Mouse (Mus musculus) heart, embryonic 11.5 days (tissue): ENCODE measurements around the gene Lsamp. TPM values are rescaled to one million over a fixed set of nuclear protein-coding genes. Genes with fewer than 3 reads are reported as not detected.

Source experiments
- ATAC-seq: fragments of 200-750 bp; cut with Nextera tagmentation; replicated peaks from 2 replicates; pipeline ENCODE4 v1.8.0; 2017; ENCODE audit warnings: moderate library complexity; ENCODE audit not compliant: insufficient number of reproducible peaks, low FRiP score, low TSS enrichment
- H3K27ac ChIP-seq: fragments of 300-500 bp; sonication (generic); 2 replicates; pipeline ENCODE4 v1.5.1; 2014; ENCODE audit warnings: mild to moderate bottlenecking, low read depth, low read length
- H3K27me3 ChIP-seq: fragments of 300-500 bp; sonication (generic); 2 replicates; pipeline ENCODE4 v1.6.1; 2014; ENCODE audit warnings: mild to moderate bottlenecking, low read length, mixed read lengths; ENCODE audit not compliant: control insufficient read depth, insufficient read depth
- H3K36me3 ChIP-seq: fragments of 300-500 bp; sonication (generic); 2 replicates; pipeline ENCODE4 v1.6.1; 2014; ENCODE audit warnings: mild to moderate bottlenecking, low read length, moderate library complexity, mixed read lengths; ENCODE audit not compliant: control insufficient read depth, insufficient read depth
- H3K4me1 ChIP-seq: fragments of 300-500 bp; sonication (generic); 2 replicates; pipeline ENCODE4 v1.6.1; 2014; ENCODE audit warnings: low read length; ENCODE audit not compliant: control insufficient read depth, insufficient read depth
- H3K4me2 ChIP-seq: fragments of 300-500 bp; sonication (generic); 2 replicates; pipeline ENCODE4 v1.6.1; 2014; ENCODE audit warnings: mild to moderate bottlenecking, moderate library complexity
- H3K4me3 ChIP-seq: fragments of 300-500 bp; sonication (generic); 2 replicates; pipeline ENCODE4 v1.5.1; 2014; ENCODE audit warnings: low read depth, low read length
- H3K9ac ChIP-seq: fragments of 300-500 bp; sonication (generic); 2 replicates; pipeline ENCODE4 v1.6.1; 2014; ENCODE audit warnings: mild to moderate bottlenecking, low read depth, low read length, moderate library complexity
- H3K9me3 ChIP-seq: fragments of 300-500 bp; sonication (generic); replicated peaks from 2 replicates; pipeline ENCODE4 v1.6.1; 2016; ENCODE audit warnings: low read length; ENCODE audit not compliant: control insufficient read depth
- WGBS: fragments of 180-500 bp; shearing (Covaris S2); extraction: QIAGEN DNeasy Blood & Tissue Kit; methylation state at CpG from one replicate; pipeline ENCODE4 v1.1.7; 2014; ENCODE audit not compliant: insufficient replicate concordance; 5-methylcytosine and 5-hydroxymethylcytosine counted together
- polyA plus RNA-seq: library from polyadenylated mRNA; unstranded; fragments of >200 nt; fragmentation: Nextera tagmentation; extraction: Ambion mirVana; gene quantifications from 2 replicates; pipeline ENCODE4 v1.2.1, GENCODE M21; 2014

Gene Lsamp
- polyA plus RNA-seq, 1 experiment from 2014 or later, result 1.2 TPM

- H3K4me2 ChIP-seq, result no peak overlapping the region
- no peak overlapping the region for H3K4me3 ChIP-seq
- ATAC-seq, result no peak
- H3K27me3 ChIP-seq, result no peaks in the 10 kb centered on the region
- H3K9me3 ChIP-seq, result no peaks in the 10 kb centered on the region
- WGBS, result 73% methylated on average over 3 of the region's 3 CpGs
- H3K9ac ChIP-seq, result no peak overlapping the region
- H3K27ac ChIP-seq, result no peak overlapping the region
- H3K4me1 ChIP-seq, result no peaks in the 10 kb centered on the region
- H3K36me3 ChIP-seq, result no peaks in the 10 kb centered on the region
These were observed 1850.5 kb downstream of the Lsamp start for GRCm38 (mm10) chr16:41834637-41835036.

- Histone ChIP-seq H3K9ac (no peak overlapping the region), H3K36me3 (no peaks in the 10 kb centered on the region), H3K4me2 (no peak overlapping the region), H3K27ac (no peak overlapping the region), H3K27me3 (no peaks in the 10 kb centered on the region), H3K4me3 (no peak overlapping the region), H3K9me3 (no peaks in the 10 kb centered on the region), H3K4me1 (no peaks in the 10 kb centered on the region)
- WGBS, result 50% methylated on average over 6 of the region's 6 CpGs
- ATAC-seq, result no peak
These were observed 1851.6 kb downstream of the Lsamp start for GRCm38 (mm10) chr16:41835745-41836144.

- no peak overlapping the region for H3K9ac ChIP-seq
- 68% methylated on average over 2 of the region's 2 CpGs for WGBS
- no peaks in the 10 kb centered on the region for H3K4me1 ChIP-seq
- H3K4me2 ChIP-seq, result no peak overlapping the region
- no peaks in the 10 kb centered on the region for H3K27me3 ChIP-seq
- no peak overlapping the region for H3K4me3 ChIP-seq
- no peak for ATAC-seq
- H3K36me3 ChIP-seq, result no peaks in the 10 kb centered on the region
- no peak overlapping the region for H3K27ac ChIP-seq
- no peaks in the 10 kb centered on the region for H3K9me3 ChIP-seq
These were observed 1855.7 kb downstream of the Lsamp start for GRCm38 (mm10) chr16:41839751-41840404.

- H3K27ac ChIP-seq, result no peak overlapping the region
- no peak overlapping the region for H3K9ac ChIP-seq
- H3K27me3 ChIP-seq, result no peaks in the 10 kb centered on the region
- no peak overlapping the region for H3K4me3 ChIP-seq
- H3K4me2 ChIP-seq, result no peak overlapping the region
- no peaks in the 10 kb centered on the region for H3K36me3 ChIP-seq
- no peaks in the 10 kb centered on the region for H3K4me1 ChIP-seq
- WGBS, result 75% methylated on average over 6 of the region's 6 CpGs
- ATAC-seq, result no peak
- H3K9me3 ChIP-seq, result no peaks in the 10 kb centered on the region
These were observed 1862.7 kb downstream of the Lsamp start for GRCm38 (mm10) chr16:41846903-41847302.

GRCm38 (mm10) chr16:41871917-41872593 lies 1887.9 kb downstream of the Lsamp start:
- ATAC-seq, result no peak
- Histone ChIP-seq H3K9ac (no peak overlapping the region), H3K27me3 (no peaks in the 10 kb centered on the region), H3K27ac (no peak overlapping the region), H3K4me3 (no peak overlapping the region), H3K4me2 (no peak overlapping the region), H3K9me3 (no peaks in the 10 kb centered on the region), H3K4me1 (no peaks in the 10 kb centered on the region), H3K36me3 (no peaks in the 10 kb centered on the region)
- 77% methylated on average over 6 of the region's 6 CpGs for WGBS

- H3K9ac ChIP-seq, result no peak overlapping the region
- H3K4me3 ChIP-seq, result no peak overlapping the region
- ATAC-seq, result no peak
- no peaks in the 10 kb centered on the region for H3K27me3 ChIP-seq
- no peaks in the 10 kb centered on the region for H3K36me3 ChIP-seq
- WGBS, result 86% methylated on average over 16 of the region's 16 CpGs
- H3K27ac ChIP-seq, result no peak overlapping the region
- no peak overlapping the region for H3K4me2 ChIP-seq
- no peaks in the 10 kb centered on the region for H3K4me1 ChIP-seq
- no peaks in the 10 kb centered on the region for H3K9me3 ChIP-seq
These were observed 1904.5 kb downstream of the Lsamp start for GRCm38 (mm10) chr16:41888546-41889165.

GRCm38 (mm10) chr16:41900783-41901182 lies 1916.6 kb downstream of the Lsamp start:
- Histone ChIP-seq H3K4me1 (no peaks in the 10 kb centered on the region), H3K36me3 (no peaks in the 10 kb centered on the region), H3K9me3 (no peaks in the 10 kb centered on the region), H3K4me2 (no peak overlapping the region), H3K27ac (no peak overlapping the region), H3K27me3 (no peaks in the 10 kb centered on the region), H3K9ac (no peak overlapping the region), H3K4me3 (no peak overlapping the region)
- 59% methylated on average over 2 of the region's 2 CpGs for WGBS
- ATAC-seq, result no peak

GRCm38 (mm10) chr16:41903654-41904053 lies 1919.5 kb downstream of the Lsamp start:
- Histone ChIP-seq H3K9me3 (no peaks in the 10 kb centered on the region), H3K9ac (no peak overlapping the region), H3K36me3 (no peaks in the 10 kb centered on the region), H3K27me3 (no peaks in the 10 kb centered on the region), H3K4me3 (no peak overlapping the region), H3K27ac (no peak overlapping the region), H3K4me1 (no peaks in the 10 kb centered on the region), H3K4me2 (no peak overlapping the region)
- WGBS, result 73% methylated on average over 3 of the region's 3 CpGs
- ATAC-seq, result no peak
